Comparison of ENCODE assay signal across 10 mouse cellular contexts in the genomic region with DNA sequence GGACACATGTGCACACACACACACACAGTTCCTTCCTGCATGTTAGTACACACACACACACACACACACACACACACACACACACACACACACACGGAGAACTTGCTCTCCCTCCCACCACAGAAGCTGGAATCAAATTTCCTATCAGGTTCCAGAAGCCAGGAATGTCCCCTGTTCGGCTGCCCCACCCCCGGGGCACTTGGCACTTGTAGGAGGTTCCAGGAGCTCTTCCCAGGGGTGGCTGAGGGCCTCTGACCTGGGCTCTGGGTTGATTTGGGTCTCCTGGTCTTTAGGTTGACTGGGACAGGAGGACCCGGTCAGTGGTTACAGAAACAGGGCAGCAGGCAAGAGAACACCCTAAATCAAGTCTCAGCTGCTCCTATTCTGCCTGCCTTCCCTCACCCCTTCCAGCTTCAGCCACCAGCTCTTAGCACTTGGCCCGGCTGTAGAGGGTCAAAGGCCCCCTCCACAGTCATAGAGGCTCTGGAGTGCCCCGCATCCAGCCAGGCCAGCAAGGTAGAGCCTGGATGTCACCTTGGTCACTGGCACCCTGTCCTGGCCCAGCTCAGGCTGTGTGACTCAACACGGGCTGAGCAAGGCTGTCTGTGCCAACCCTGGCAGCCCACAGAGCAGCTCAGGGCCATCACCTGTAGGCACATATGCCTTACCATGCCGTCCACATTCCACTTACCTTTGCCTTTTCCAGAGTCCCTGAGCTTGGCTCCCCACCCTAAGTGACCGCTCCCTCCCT. TPM values are rescaled to one million over a fixed set of nuclear protein-coding genes. Genes with fewer than 3 reads are reported as not detected.
DNase-seq lines count a peak whose midpoint lies in the region; ATAC-seq lines count a peak whose summit lies in the region.
"Had no signal": no experiment of that assay in that cellular context is flagged by ENCODE, and none has a peak within 500 bp of the region (broad histone marks: within the 10 kb centered on the region; RNA-seq: fewer than 3 reads in every experiment).

No protein-coding gene starts in this region.

- H3K27me3 ChIP-seq in forebrain, embryonic 12.5 days: peaks cover 27% of the 10 kb centered on the region
- H3K27me3 ChIP-seq in hindbrain, embryonic 14.5 days (ENCODE audit: control insufficient read depth, insufficient read depth, low read length): peaks cover 16% of the 10 kb centered on the region
- peaks cover 42% of the 10 kb centered on the region for H3K27me3 ChIP-seq in liver, embryonic 12.5 days (replicated peaks)
- 0 out of 2 replicates have a peak, but pooled peaks cover 11% of the 10 kb centered on the region for H3K27me3 ChIP-seq in neural tube, embryonic 15.5 days (replicated peaks)

- H3K4me1 ChIP-seq in forebrain, embryonic 12.5 days: peaks cover 16% of the 10 kb centered on the region
- peaks cover 14% of the 10 kb centered on the region for H3K4me1 ChIP-seq in hindbrain, embryonic 14.5 days (replicated peaks; ENCODE audit: control insufficient read depth, insufficient read depth, low read length)
- peaks cover 15% of the 10 kb centered on the region for H3K4me1 ChIP-seq in liver, embryonic 12.5 days
- peaks cover 22% of the 10 kb centered on the region for H3K4me1 ChIP-seq in neural tube, embryonic 15.5 days

- no peaks in the 10 kb centered on the region for H3K36me3 ChIP-seq in forebrain, embryonic 12.5 days (replicated peaks)
- no peaks in the 10 kb centered on the region for H3K36me3 ChIP-seq in hindbrain, embryonic 14.5 days (replicated peaks; ENCODE audit: control insufficient read depth, insufficient read depth)
- no peaks in the 10 kb centered on the region for H3K36me3 ChIP-seq in liver, embryonic 12.5 days
- no peaks in the 10 kb centered on the region for H3K36me3 ChIP-seq in neural tube, embryonic 15.5 days
- H3K36me3 ChIP-seq: G1E had no signal

- peak; percentile 72 for DNase-seq in gastrocnemius, adult 18-20 months (ENCODE audit: low spot score)
- no peak for DNase-seq in gastrocnemius, postnatal 4 days (ENCODE audit: low spot score in 2 of 2)
- no peak for DNase-seq in hindbrain, embryonic 14.5 days (ENCODE audit: low spot score)
- DNase-seq in MN1 (ENCODE audit: low spot score): no peak
- no peak for DNase-seq in right cerebral cortex, postnatal 14 days

- H3K4me3 ChIP-seq in forebrain, embryonic 12.5 days (replicated peaks): no peak overlapping the region; the same call in 1 of the 2 replicates
- H3K4me3 ChIP-seq in hindbrain, embryonic 14.5 days (replicated peaks; ENCODE audit: low read length): no peak overlapping the region
- no peak overlapping the region; the same call in 1 of the 2 replicates for H3K4me3 ChIP-seq in liver, embryonic 12.5 days
- H3K4me3 ChIP-seq in neural tube, embryonic 15.5 days (replicated peaks): no peak overlapping the region; the same call in 1 of the 2 replicates

- H3K9me3 ChIP-seq in forebrain, embryonic 12.5 days: no peaks in the 10 kb centered on the region
- no peaks in the 10 kb centered on the region for H3K9me3 ChIP-seq in hindbrain, embryonic 14.5 days (ENCODE audit: control insufficient read depth, low read length)
- H3K9me3 ChIP-seq in liver, embryonic 12.5 days (replicated peaks): no peaks in the 10 kb centered on the region
- H3K9me3 ChIP-seq in neural tube, embryonic 15.5 days (replicated peaks): no peaks in the 10 kb centered on the region
- H3K9me3 ChIP-seq: G1E had no signal

- H3K4me2 ChIP-seq in forebrain, embryonic 12.5 days: peak overlapping the region; percentile 59
- H3K4me2 ChIP-seq in hindbrain, embryonic 14.5 days (replicated peaks): peak overlapping the region; percentile 46
- peak overlapping the region; percentile 64; the same call in 1 of the 2 replicates for H3K4me2 ChIP-seq in liver, embryonic 12.5 days
- H3K4me2 ChIP-seq in neural tube, embryonic 15.5 days: peak overlapping the region; percentile 57

- 52% methylated on average over 9 of the region's 9 CpGs for WGBS in forebrain, embryonic 12.5 days
- 54% methylated on average over 9 of the region's 9 CpGs for WGBS in hindbrain, embryonic 14.5 days
- WGBS in liver, embryonic 12.5 days (ENCODE audit: insufficient replicate concordance): 39% methylated on average over 9 of the region's 9 CpGs
- WGBS in neural tube, embryonic 15.5 days: 45% methylated on average over 9 of the region's 9 CpGs

- no peak for ATAC-seq in forebrain, embryonic 12.5 days (ENCODE audit: low FRiP score)
- ATAC-seq in hindbrain, embryonic 14.5 days (ENCODE audit: low FRiP score): peak; percentile 31; the same call in 1 of the 2 replicates
- 0 out of 2 replicates have a peak, but pooled peaks have one; percentile 11 for ATAC-seq in liver, embryonic 12.5 days
- 0 out of 2 replicates have a peak, but pooled peaks have one; percentile 48 for ATAC-seq in neural tube, embryonic 15.5 days (ENCODE audit: low FRiP score)

- H3K9ac ChIP-seq in forebrain, embryonic 12.5 days: no peak overlapping the region; the same call in 1 of the 2 replicates
- no peak overlapping the region for H3K9ac ChIP-seq in hindbrain, embryonic 14.5 days
- H3K9ac ChIP-seq in liver, embryonic 12.5 days: no peak overlapping the region
- H3K9ac ChIP-seq in neural tube, embryonic 15.5 days (replicated peaks): no peak overlapping the region
- H3K9ac ChIP-seq: liver, embryonic 14.5 days had no signal

- H3K27ac ChIP-seq in forebrain, embryonic 12.5 days: 0 out of 2 replicates have a peak overlapping the region, but pooled peaks have one; percentile 13
- no peak overlapping the region for H3K27ac ChIP-seq in hindbrain, embryonic 14.5 days
- no peak overlapping the region for H3K27ac ChIP-seq in liver, embryonic 12.5 days
- H3K27ac ChIP-seq in neural tube, embryonic 15.5 days (replicated peaks): no peak overlapping the region
- H3K27ac ChIP-seq: liver, embryonic 14.5 days had no signal

RNA-seq across cellular contexts. Expression of a gene that starts 55.0 kb away (rescaled TPM):
- 100 to 1,000 TPM; 226 to 298 TPM for total RNA-seq in gastrocnemius, adult 18-20 months (2021)
- total RNA-seq in gastrocnemius, postnatal 4 days (2021): 100 to 1,000 TPM; 259 to 265 TPM
- 13.0 and 15.9 TPM in 2 replicates for polyA plus RNA-seq in forebrain, embryonic 12.5 days (2016; fragmentation: Nextera tagmentation; extraction: Ambion mirVana)
- polyA plus RNA-seq in hindbrain, embryonic 14.5 days (2014; fragmentation: Nextera tagmentation; extraction: Ambion mirVana): 15.1 and 15.5 TPM in 2 replicates
- 13.1 and 16.1 TPM in 2 replicates for polyA plus RNA-seq in liver, embryonic 12.5 days (2016; fragmentation: Nextera tagmentation; extraction: Ambion mirVana)
- polyA plus RNA-seq in neural tube, embryonic 15.5 days (2015; fragmentation: Nextera tagmentation; extraction: Ambion mirVana): 13.3 and 20.6 TPM in 2 replicates

RNA-seq across cellular contexts. Expression of a gene that starts 56.1 kb away (rescaled TPM):
- total RNA-seq in gastrocnemius, adult 18-20 months (2021): under 1 TPM; 0.09 to 0.11 TPM
- total RNA-seq in gastrocnemius, postnatal 4 days (2021): under 1 TPM; 0.52 to 0.54 TPM
- polyA plus RNA-seq in forebrain, embryonic 12.5 days (2016; fragmentation: Nextera tagmentation; extraction: Ambion mirVana): 0.24 and 0.33 TPM in 2 replicates
- 0.26 and 0.43 TPM in 2 replicates for polyA plus RNA-seq in hindbrain, embryonic 14.5 days (2014; fragmentation: Nextera tagmentation; extraction: Ambion mirVana)
- polyA plus RNA-seq in liver, embryonic 12.5 days (2016; fragmentation: Nextera tagmentation; extraction: Ambion mirVana): 0.16 and 0.20 TPM in 2 replicates
- polyA plus RNA-seq in neural tube, embryonic 15.5 days (2015; fragmentation: Nextera tagmentation; extraction: Ambion mirVana): 0.18 and 0.37 TPM in 2 replicates
- polyA plus RNA-seq: G1E had no signal
